Mouse (Mus musculus): ENCODE measurements around the gene Crtc3. TPM values are rescaled to one million over a fixed set of nuclear protein-coding genes. Genes with fewer than 3 reads are reported as not detected.
A peak's percentile ranks its signal among the peaks of the same experiment; 100 is the strongest.

Gene Crtc3
- polyA plus RNA-seq, 1 experiment from 2014 or later, result 8.4 TPM

GRCm38 (mm10) chr7:80702510-80702909 is 13.8 kb upstream of the Crtc3 start:
- 0 out of 2 replicates have a peak, but pooled peaks cover 2% of the 10 kb centered on the region for H3K4me1 ChIP-seq
- no peak overlapping the region for H3K27ac ChIP-seq (replicated peaks)
- H3K4me3 ChIP-seq, result no peak overlapping the region
- H3K9me3 ChIP-seq (replicated peaks), result no peaks in the 10 kb centered on the region
- WGBS, result 72% methylated on average over 6 of the region's 6 CpGs
- no peaks in the 10 kb centered on the region for H3K27me3 ChIP-seq (ENCODE audit: low read depth, poor library complexity, severe bottlenecking)
- no peak for DNase-seq (ENCODE audit: low spot score)
- H3K36me3 ChIP-seq, result no peaks in the 10 kb centered on the region

DNA sequence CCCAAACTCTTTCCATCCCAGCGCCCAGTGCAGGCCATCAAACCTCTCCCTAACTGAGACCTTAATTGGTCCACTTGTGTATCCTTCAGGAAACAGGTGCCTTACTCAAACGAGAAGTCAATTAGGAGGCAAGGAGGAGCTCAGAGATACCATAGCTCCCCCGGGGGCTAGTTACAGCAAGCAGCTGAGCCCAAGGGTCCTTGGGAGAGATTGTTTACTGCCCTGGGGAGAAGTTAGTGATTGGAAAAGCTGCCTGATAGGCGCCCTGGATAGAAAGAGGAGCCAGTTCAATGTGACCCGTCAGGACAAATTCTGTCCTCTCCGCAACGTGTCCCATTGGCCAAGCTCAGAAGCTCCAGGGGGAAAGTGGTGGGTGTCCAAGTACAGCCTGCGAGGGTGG is 11.0 kb upstream of the Crtc3 start:
- H3K9me3 ChIP-seq (replicated peaks), result no peaks in the 10 kb centered on the region
- no peaks in the 10 kb centered on the region for H3K4me1 ChIP-seq
- no peaks in the 10 kb centered on the region for H3K36me3 ChIP-seq
- WGBS, result 73% methylated on average over 8 of the region's 8 CpGs
- no peaks in the 10 kb centered on the region for H3K27me3 ChIP-seq (ENCODE audit: low read depth, poor library complexity, severe bottlenecking)
- no peak overlapping the region for H3K4me3 ChIP-seq
- no peak overlapping the region for H3K27ac ChIP-seq (replicated peaks)
- no peak for DNase-seq (ENCODE audit: low spot score)

- H3K36me3 ChIP-seq, result no peaks in the 10 kb centered on the region
- H3K4me1 ChIP-seq, result no peaks in the 10 kb centered on the region
- DNase-seq (ENCODE audit: low spot score), result no peak
- H3K27me3 ChIP-seq (ENCODE audit: low read depth, poor library complexity, severe bottlenecking), result no peaks in the 10 kb centered on the region
- no peaks in the 10 kb centered on the region for H3K9me3 ChIP-seq (replicated peaks)
- H3K27ac ChIP-seq (replicated peaks), result no peak overlapping the region
- WGBS, result 65% methylated on average over 3 of the region's 3 CpGs
- no peak overlapping the region for H3K4me3 ChIP-seq
These were observed 10.3 kb upstream of the Crtc3 start for GRCm38 (mm10) chr7:80698940-80699339.

DNA sequence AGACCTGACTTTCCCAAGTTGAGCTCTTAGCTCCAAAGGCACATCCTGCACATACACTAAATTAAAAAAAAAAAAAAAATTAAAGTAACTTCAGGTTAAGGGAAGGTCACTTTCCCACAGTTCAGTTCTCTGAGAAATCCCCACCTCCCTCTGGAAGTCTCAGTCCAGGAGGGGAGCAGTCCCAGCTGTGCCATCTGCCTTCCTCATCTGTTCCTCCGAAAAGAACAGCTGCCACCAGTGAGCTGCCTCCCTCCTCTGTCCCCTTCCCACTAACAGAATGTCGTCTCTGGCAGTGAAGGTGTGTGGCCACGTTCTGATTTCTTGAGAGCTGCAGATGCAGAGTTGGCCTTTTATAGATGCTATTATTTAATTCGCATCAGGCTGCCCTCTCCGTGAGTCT is 9.2 kb upstream of the Crtc3 start:
- 84% methylated on average over 5 of the region's 5 CpGs for WGBS
- Histone ChIP-seq H3K4me3 (no peak overlapping the region), H3K27ac (replicated peaks) (no peak overlapping the region), H3K4me1 (no peaks in the 10 kb centered on the region), H3K36me3 (no peaks in the 10 kb centered on the region), H3K27me3 (ENCODE audit: low read depth, poor library complexity, severe bottlenecking) (no peaks in the 10 kb centered on the region), H3K9me3 (replicated peaks) (no peaks in the 10 kb centered on the region)
- DNase-seq (ENCODE audit: low spot score), result no peak

- WGBS, result 64% methylated on average over 4 of the region's 4 CpGs
- no peak for DNase-seq (ENCODE audit: low spot score)
- Histone ChIP-seq H3K36me3 (no peaks in the 10 kb centered on the region), H3K4me1 (no peaks in the 10 kb centered on the region), H3K9me3 (replicated peaks) (no peaks in the 10 kb centered on the region), H3K27me3 (ENCODE audit: low read depth, poor library complexity, severe bottlenecking) (no peaks in the 10 kb centered on the region), H3K4me3 (no peak overlapping the region), H3K27ac (replicated peaks) (no peak overlapping the region)
These were observed 8.2 kb upstream of the Crtc3 start for GRCm38 (mm10) chr7:80696903-80697302.

GRCm38 (mm10) chr7:80696334-80696733 is 7.7 kb upstream of the Crtc3 start:
- DNase-seq (ENCODE audit: low spot score), result no peak
- Histone ChIP-seq H3K27ac (replicated peaks) (no peak overlapping the region), H3K9me3 (replicated peaks) (no peaks in the 10 kb centered on the region), H3K36me3 (no peaks in the 10 kb centered on the region), H3K4me3 (no peak overlapping the region), H3K27me3 (ENCODE audit: low read depth, poor library complexity, severe bottlenecking) (no peaks in the 10 kb centered on the region), H3K4me1 (no peaks in the 10 kb centered on the region)
- WGBS, result 63% methylated on average over 1 of the region's 1 CpGs

DNA sequence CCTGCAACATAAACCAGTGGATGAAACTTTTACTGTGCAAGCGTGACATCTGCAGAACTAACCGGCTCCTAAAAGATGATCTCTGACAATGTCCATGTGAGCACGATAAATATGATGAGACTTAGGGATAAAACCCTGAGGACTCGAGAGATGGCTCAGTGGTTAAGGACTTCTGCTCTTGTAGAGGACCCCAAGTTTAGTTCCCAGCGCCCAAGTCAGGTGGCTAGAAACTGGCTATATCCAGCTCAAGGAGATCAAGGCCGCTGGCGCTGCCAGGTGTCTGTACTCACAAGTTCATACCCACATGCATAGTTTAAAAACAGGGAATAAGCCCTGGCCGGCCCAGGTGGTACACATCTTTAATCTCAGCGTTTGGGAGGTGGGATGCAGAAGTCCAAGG is 3.8 kb upstream of the Crtc3 start:
- H3K4me3 ChIP-seq, result no peak overlapping the region
- H3K27ac ChIP-seq (replicated peaks), result no peak overlapping the region
- H3K27me3 ChIP-seq (ENCODE audit: low read depth, poor library complexity, severe bottlenecking), result no peaks in the 10 kb centered on the region
- 92% methylated on average over 9 of the region's 9 CpGs for WGBS
- H3K9me3 ChIP-seq (replicated peaks), result no peaks in the 10 kb centered on the region
- peaks cover 15% of the 10 kb centered on the region for H3K4me1 ChIP-seq
- H3K36me3 ChIP-seq, result no peaks in the 10 kb centered on the region
- no peak for DNase-seq (ENCODE audit: low spot score)

DNA sequence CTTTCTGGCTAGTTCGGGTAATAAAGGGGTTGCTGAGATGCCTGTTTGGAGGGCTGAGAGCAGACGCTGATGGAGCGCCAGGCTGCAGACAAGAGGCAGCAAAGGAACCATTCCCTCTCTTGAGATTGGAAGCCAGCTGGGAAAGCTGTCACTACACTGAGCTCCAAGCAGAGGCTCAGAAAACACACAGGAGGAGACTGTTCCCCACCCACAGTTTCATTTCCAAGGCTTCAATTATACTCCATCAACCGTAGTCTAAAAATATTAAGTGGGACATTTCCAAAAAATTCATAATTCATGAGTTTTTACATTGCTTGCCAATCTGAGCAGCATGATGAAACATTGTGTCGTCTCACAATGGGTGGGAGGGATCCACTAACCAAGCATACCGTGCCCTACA is 2.5 kb upstream of the Crtc3 start:
- no peak overlapping the region for H3K27ac ChIP-seq (replicated peaks)
- WGBS, result 73% methylated on average over 6 of the region's 6 CpGs
- no peak overlapping the region for H3K4me3 ChIP-seq
- no peaks in the 10 kb centered on the region for H3K27me3 ChIP-seq (ENCODE audit: low read depth, poor library complexity, severe bottlenecking)
- DNase-seq (ENCODE audit: low spot score), result no peak
- H3K4me1 ChIP-seq, result peaks cover 21% of the 10 kb centered on the region
- no peaks in the 10 kb centered on the region for H3K36me3 ChIP-seq
- no peaks in the 10 kb centered on the region for H3K9me3 ChIP-seq (replicated peaks)

- no peaks in the 10 kb centered on the region for H3K27me3 ChIP-seq (ENCODE audit: low read depth, poor library complexity, severe bottlenecking)
- H3K27ac ChIP-seq (replicated peaks), result peak overlapping the region; percentile 96
- no peaks in the 10 kb centered on the region for H3K9me3 ChIP-seq (replicated peaks)
- no peaks in the 10 kb centered on the region for H3K36me3 ChIP-seq
- WGBS, result 32% methylated on average over 10 of the region's 10 CpGs
- H3K4me1 ChIP-seq, result peaks cover 21% of the 10 kb centered on the region
- no peak for DNase-seq (ENCODE audit: low spot score)
- peak overlapping the region; percentile 81 for H3K4me3 ChIP-seq
These were observed 529 bp upstream of the Crtc3 start for GRCm38 (mm10) chr7:80689221-80689591.

- Histone ChIP-seq H3K4me1 (peaks cover 21% of the 10 kb centered on the region), H3K36me3 (no peaks in the 10 kb centered on the region), H3K27me3 (ENCODE audit: low read depth, poor library complexity, severe bottlenecking) (no peaks in the 10 kb centered on the region), H3K27ac (replicated peaks) (peak overlapping the region; percentile 96), H3K9me3 (replicated peaks) (no peaks in the 10 kb centered on the region), H3K4me3 (peak overlapping the region; percentile 81)
- WGBS, result 1% methylated on average over 69 of the region's 69 CpGs
- DNase-seq (ENCODE audit: low spot score), result peak; percentile 81
These were observed 739 bp downstream of the Crtc3 start for GRCm38 (mm10) chr7:80687721-80688555.

DNA sequence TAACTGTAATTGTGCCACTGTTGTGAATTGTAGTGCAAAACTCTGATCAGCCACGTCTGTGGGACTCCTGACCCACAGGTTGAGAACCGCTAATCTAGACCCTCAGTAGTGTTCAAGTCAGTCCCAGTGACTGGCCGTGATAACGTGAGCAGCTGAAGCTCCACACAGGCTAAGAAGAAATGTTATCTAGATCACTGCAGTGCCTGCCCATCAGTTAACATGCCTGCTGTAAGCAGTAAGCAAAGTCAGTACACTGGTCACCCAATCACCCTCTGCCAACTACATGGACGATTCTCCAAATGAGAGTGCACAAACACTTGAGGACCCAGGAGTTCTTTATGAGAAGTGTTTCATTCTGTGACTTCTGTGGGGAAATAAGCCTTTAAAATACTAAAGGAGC is 3.0 kb downstream of the Crtc3 start:
- Histone ChIP-seq H3K27ac (replicated peaks) (no peak overlapping the region), H3K4me1 (peaks cover 26% of the 10 kb centered on the region)
- WGBS, result 91% methylated on average over 5 of the region's 5 CpGs

GRCm38 (mm10) chr7:80682630-80683029 is 6.0 kb downstream of the Crtc3 start:
- WGBS, result 52% methylated on average over 1 of the region's 1 CpGs
- no peak overlapping the region for H3K27ac ChIP-seq (replicated peaks)
- no peaks in the 10 kb centered on the region for H3K27me3 ChIP-seq (ENCODE audit: low read depth, poor library complexity, severe bottlenecking)
- no peak for DNase-seq (ENCODE audit: low spot score)
- H3K4me3 ChIP-seq, result no peak overlapping the region
- H3K9me3 ChIP-seq (replicated peaks), result no peaks in the 10 kb centered on the region
- no peaks in the 10 kb centered on the region for H3K36me3 ChIP-seq
- H3K4me1 ChIP-seq, result peaks cover 20% of the 10 kb centered on the region

More for the DNA sequence above, 3.0 kb downstream of the Crtc3 start:
- Histone ChIP-seq H3K4me3 (no peak overlapping the region), H3K36me3 (no peaks in the 10 kb centered on the region), H3K27me3 (ENCODE audit: low read depth, poor library complexity, severe bottlenecking) (no peaks in the 10 kb centered on the region), H3K9me3 (replicated peaks) (no peaks in the 10 kb centered on the region)
- no peak for DNase-seq (ENCODE audit: low spot score)

DNA sequence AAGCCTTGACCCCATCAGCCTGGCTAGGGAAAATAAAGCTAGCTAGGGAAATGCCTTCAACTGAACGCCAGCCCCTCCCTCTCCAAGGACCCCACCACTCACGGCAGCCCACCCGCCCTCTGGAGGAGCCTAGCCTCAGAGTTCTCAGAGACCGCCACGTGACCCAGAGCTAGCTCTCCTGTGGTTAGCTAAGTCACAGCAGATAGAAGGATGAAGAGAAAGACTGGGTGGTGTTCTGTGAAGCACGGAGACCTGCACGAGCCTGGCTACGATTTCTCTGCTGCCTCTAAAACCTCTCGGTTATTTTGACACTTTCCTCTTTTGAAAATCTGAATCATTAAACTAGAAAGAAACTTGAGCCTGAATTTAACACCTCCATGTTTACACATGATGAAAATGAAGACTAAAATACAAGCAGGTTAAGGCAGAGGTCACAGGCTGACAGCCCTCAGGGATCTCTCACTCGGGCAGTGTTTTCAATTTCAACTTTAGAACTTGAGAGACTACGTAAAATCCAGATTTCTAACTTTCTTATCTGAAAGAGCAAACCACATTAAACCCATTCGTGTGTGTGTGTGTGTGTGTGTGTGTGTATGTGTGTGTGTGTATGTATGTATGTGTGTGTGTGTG is 8.3 kb downstream of the Crtc3 start:
- peaks cover 13% of the 10 kb centered on the region for H3K4me1 ChIP-seq
- peak; percentile 55 for DNase-seq (ENCODE audit: low spot score)
- H3K36me3 ChIP-seq, result peaks cover 8% of the 10 kb centered on the region; the same call in 1 of the 2 replicates
- no peak overlapping the region for H3K27ac ChIP-seq (replicated peaks)
- H3K27me3 ChIP-seq (ENCODE audit: low read depth, poor library complexity, severe bottlenecking), result no peaks in the 10 kb centered on the region
- no peak overlapping the region for H3K4me3 ChIP-seq
- no peaks in the 10 kb centered on the region for H3K9me3 ChIP-seq (replicated peaks)
- 24% methylated on average over 12 of the region's 12 CpGs for WGBS
